Mouse (Mus musculus) liver, embryonic 14.5 days (tissue): ENCODE measurements around the gene Wipf3. TPM values are rescaled to one million over a fixed set of nuclear protein-coding genes. Genes with fewer than 3 reads are reported as not detected.

Experiments used
- ATAC-seq: fragments of 200-750 bp; cut with Nextera tagmentation; 2 replicates; pipeline ENCODE4 v1.8.0; 2017; ENCODE audit warnings: moderate number of reproducible peaks, mild to moderate bottlenecking, moderate library complexity; ENCODE audit not compliant: insufficient read depth
- DNase-seq, 3 experiments: peaks; one replicate each; pipeline ENCODE4 v3.0.0-alpha.2; 2012 to 2013; ENCODE audit warnings: low read depth in 3 of 3, low spot score in 3 of 3
- H3K27ac ChIP-seq: fragments of 300-500 bp; sonication (generic); 2 replicates; pipeline ENCODE4 v1.5.1; 2014; ENCODE audit warnings: moderate library complexity, mild to moderate bottlenecking, control low read depth, inconsistent platforms
- H3K27me3 ChIP-seq: fragments of 300-500 bp; sonication (generic); 2 replicates; pipeline ENCODE4 v1.6.1; 2014; ENCODE audit warnings: mild to moderate bottlenecking, low read length, moderate library complexity; ENCODE audit not compliant: control insufficient read depth, insufficient read depth
- H3K36me3 ChIP-seq: fragments of 300-500 bp; sonication (generic); replicated peaks from 2 replicates; pipeline ENCODE4 v1.6.1; 2014; ENCODE audit warnings: low read depth; ENCODE audit not compliant: control insufficient read depth, insufficient read depth
- H3K4me1 ChIP-seq, 2 experiments: fragments of 200-500 bp in 1 of 2; fragments of 300-500 bp in 1 of 2; sonication (generic) in 1 of 2; replicated peaks; 2 replicates each; pipeline ENCODE4 v1.6.1; 2012 to 2014; ENCODE audit warnings: antibody characterized with exemption in 1 of 2, inconsistent platforms in 1 of 2, low read length in 1 of 2; ENCODE audit not compliant: control insufficient read depth in 2 of 2, insufficient read depth in 2 of 2
- H3K4me2 ChIP-seq: fragments of 300-500 bp; sonication (generic); 2 replicates; pipeline ENCODE4 v1.6.1; 2014; ENCODE audit warnings: low read depth, mild to moderate bottlenecking, control low read depth, moderate library complexity
- H3K4me3 ChIP-seq, 2 experiments: fragments of 200-500 bp in 1 of 2; fragments of 300-500 bp in 1 of 2; sonication (generic) in 1 of 2; 2 replicates each; pipeline ENCODE4 v1.5.1; 2012 to 2014; ENCODE audit warnings: low read depth in 2 of 2, low read length in 2 of 2, mild to moderate bottlenecking in 2 of 2, control low read depth in 1 of 2, inconsistent platforms in 1 of 2, moderate library complexity in 1 of 2; ENCODE audit not compliant: insufficient read depth in 1 of 2
- H3K9ac ChIP-seq: fragments of 300-500 bp; sonication (generic); replicated peaks from 2 replicates; pipeline ENCODE4 v1.6.1; 2014; ENCODE audit warnings: mild to moderate bottlenecking, control low read depth, moderate library complexity
- H3K9me3 ChIP-seq: fragments of 300-500 bp; sonication (generic); 2 replicates; pipeline ENCODE4 v1.6.1; 2016; ENCODE audit warnings: low read length, mixed read lengths; ENCODE audit not compliant: control insufficient read depth
- CTCF ChIP-seq: IDR thresholded peaks from 2 replicates; pipeline ENCODE4 v1.5.1; 2016; ENCODE audit warnings: antibody characterized with exemption, low read depth, control low read depth
- EP300 ChIP-seq: IDR thresholded peaks from 2 replicates; pipeline ENCODE4 v1.6.1; 2016; ENCODE audit warnings: antibody characterized with exemption, low read depth
- WGBS: fragments of 180-500 bp; shearing (Covaris S2); extraction: QIAGEN DNeasy Blood & Tissue Kit; methylation state at CpG from one replicate; pipeline ENCODE4 v1.1.7; 2014; ENCODE audit not compliant: insufficient replicate concordance; 5-methylcytosine and 5-hydroxymethylcytosine counted together
- polyA plus RNA-seq, 2 experiments: library from polyadenylated mRNA; depleted of rRNA in 1 of 2; stranded (reverse) in 1 of 2; unstranded in 1 of 2; fragments of >200 nt; fragmentation: Nextera tagmentation in 1 of 2; extraction: Ambion mirVana in 1 of 2; gene quantifications; 2 replicates each; pipeline versions ENCODE4 v1.2.1 to v1.2.3; 2012 to 2014

Gene Wipf3
- polyA plus RNA-seq, 2 experiments = 0.09 to 0.19 TPM

DNA sequence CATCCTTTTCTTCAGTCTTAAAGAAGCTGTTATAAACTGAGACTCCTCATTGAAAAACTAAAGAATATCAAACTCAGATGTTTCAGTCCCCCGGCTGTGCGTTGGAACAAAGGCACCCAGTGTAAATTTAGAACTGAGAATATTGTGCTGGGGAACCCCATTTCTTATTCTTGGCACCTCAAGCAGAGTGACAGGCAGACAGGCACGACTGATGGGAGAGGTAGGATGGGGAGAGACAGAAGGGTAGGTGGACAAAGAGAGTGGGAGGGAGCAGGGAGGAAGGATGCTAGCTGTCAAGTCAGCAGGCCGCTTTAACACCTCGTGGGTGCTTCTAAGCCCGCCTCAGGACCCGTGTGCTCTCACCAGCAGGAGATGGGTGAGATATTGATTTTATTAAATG lies 113.4 kb downstream of the Wipf3 start:
- ATAC-seq (no peak), DNase-seq (no peak)
- Histone ChIP-seq H3K27ac (no peak overlapping the region), H3K4me2 (no peak overlapping the region), H3K4me1 (no peaks in the 10 kb centered on the region), H3K9me3 (no peaks in the 10 kb centered on the region), H3K4me3 (no peak overlapping the region), H3K9ac (no peak overlapping the region), H3K27me3 (no peaks in the 10 kb centered on the region), H3K36me3 (no peaks in the 10 kb centered on the region)
- TF ChIP-seq CTCF = no peak
- no peak for TF ChIP-seq EP300
- 70% methylated on average over 7 of the region's 7 CpGs for WGBS

DNA sequence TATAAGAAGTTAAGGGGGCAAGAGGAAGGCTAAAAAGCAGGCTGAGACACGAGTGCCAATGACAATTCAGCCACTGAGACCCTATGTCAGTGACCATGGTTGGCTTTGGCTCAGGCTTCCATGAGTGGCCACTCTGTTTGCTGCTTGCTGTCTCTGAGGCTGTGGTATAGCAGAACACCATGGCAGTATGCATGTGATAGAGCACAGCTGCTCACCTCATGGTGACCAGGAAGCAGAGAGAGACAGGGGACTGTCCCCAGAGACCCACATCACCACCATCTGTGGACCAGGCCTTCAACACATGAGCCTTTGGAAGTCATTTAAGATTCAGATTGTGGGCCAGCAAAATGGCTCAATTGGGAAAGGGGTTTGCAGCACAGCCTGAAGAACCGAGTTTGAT lies 114.2 kb downstream of the Wipf3 start:
- DNase-seq = no peak
- Histone ChIP-seq H3K9me3 (no peaks in the 10 kb centered on the region), H3K4me1 (no peaks in the 10 kb centered on the region), H3K27ac (no peak overlapping the region), H3K27me3 (no peaks in the 10 kb centered on the region), H3K4me2 (no peak overlapping the region), H3K4me3 (no peak overlapping the region), H3K36me3 (no peaks in the 10 kb centered on the region), H3K9ac (no peak overlapping the region)
- no peak for ATAC-seq
- TF ChIP-seq CTCF = no peak
- TF ChIP-seq EP300 = no peak
- WGBS = 55% methylated on average over 2 of the region's 2 CpGs

DNA sequence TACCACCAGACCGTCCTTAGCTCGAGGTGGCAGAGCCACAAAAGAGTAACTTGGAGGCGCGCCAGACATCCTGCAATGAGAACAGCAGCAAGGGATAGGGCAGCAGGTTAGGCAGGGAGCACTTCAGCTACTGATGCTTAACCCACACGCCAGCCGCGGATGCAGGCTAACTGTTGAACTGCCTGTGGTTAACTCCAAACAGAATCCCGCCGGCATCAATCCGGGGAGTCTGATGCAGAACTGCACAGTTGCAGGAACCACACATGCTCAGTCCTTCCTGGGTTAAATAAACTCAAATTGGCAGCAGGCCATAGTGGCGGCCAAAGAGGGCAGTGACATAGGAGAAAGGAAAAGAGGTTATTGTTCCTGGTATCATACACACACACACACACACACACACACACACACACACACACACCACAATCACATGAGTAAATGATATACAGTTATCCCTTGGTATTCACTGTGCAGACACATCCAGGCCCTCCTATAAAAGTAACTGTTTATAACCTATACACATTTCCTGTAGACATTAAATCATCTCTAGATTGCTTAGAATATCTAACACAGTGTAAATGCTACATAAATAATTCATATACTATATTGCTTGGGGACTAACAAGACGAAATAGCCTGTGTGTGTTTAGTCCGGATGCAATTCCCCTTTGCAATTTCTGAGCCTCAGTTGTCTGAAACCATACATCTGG lies 119.1 kb downstream of the Wipf3 start:
- no peak overlapping the region for H3K4me3 ChIP-seq
- TF ChIP-seq EP300 (no peak), CTCF (no peak)
- WGBS = 65% methylated on average over 13 of the region's 13 CpGs
- H3K9me3 ChIP-seq = no peaks in the 10 kb centered on the region
- H3K4me2 ChIP-seq = no peak overlapping the region
- H3K27ac ChIP-seq = no peak overlapping the region
- ATAC-seq (no peak), DNase-seq (no peak)
- H3K9ac ChIP-seq = no peak overlapping the region
- H3K36me3 ChIP-seq = no peaks in the 10 kb centered on the region
- no peaks in the 10 kb centered on the region for H3K27me3 ChIP-seq
- H3K4me1 ChIP-seq = no peaks in the 10 kb centered on the region

DNA sequence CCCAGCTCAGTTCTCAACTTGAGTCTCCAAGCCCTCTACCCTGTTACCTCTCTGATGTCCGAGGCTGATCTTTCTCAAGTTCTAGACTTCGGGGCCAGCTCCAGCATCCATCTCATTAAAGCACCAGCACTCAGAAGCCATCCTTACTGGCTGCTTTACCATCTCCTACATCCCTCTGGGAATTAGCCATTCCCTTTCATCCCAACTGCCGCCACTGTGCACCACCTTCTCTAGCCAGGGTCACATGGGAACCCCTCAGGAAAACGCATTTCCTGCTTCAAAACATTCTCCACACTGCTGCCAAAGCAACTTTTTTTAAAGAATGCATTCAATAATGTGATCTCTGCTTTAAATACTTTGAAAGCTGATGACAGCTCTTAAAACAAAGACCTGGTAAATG lies 119.9 kb downstream of the Wipf3 start:
- TF ChIP-seq CTCF (no peak), EP300 (no peak)
- no peaks in the 10 kb centered on the region for H3K27me3 ChIP-seq
- WGBS = 48% methylated on average over 4 of the region's 4 CpGs
- ATAC-seq (no peak), DNase-seq (no peak)
- H3K27ac ChIP-seq = no peak overlapping the region
- H3K4me3 ChIP-seq = no peak overlapping the region
- no peaks in the 10 kb centered on the region for H3K4me1 ChIP-seq
- H3K9me3 ChIP-seq = no peaks in the 10 kb centered on the region
- H3K36me3 ChIP-seq = no peaks in the 10 kb centered on the region
- H3K4me2 ChIP-seq = no peak overlapping the region
- no peak overlapping the region for H3K9ac ChIP-seq

DNA sequence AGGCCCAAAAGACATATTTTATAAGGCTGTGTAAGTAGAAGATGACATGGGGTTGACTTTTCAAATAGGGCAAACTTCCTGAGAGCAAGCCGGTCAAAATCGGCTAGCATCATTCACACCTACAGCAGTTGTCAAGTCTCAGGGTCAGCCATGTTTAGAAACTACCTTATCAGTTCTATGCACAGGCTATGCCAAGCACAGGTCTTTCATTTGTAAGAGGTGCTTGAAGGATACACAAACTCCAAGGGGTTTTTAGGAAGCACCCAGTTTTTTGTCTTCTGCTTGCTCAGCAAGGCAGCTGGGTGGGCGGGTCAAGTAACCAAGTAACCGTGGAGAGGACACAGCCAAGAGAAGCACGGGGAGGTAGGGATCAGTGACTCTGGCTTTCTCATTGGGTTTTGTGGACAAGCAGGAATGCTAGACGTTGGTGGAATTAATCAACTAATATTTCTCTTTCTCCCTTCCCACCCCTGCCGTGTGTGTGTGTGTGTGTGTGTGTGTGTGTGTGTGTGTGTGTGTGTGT lies 121.5 kb downstream of the Wipf3 start:
- Histone ChIP-seq H3K4me2 (no peak overlapping the region), H3K9ac (no peak overlapping the region), H3K36me3 (no peaks in the 10 kb centered on the region), H3K4me3 (no peak overlapping the region), H3K9me3 (no peaks in the 10 kb centered on the region), H3K27ac (no peak overlapping the region), H3K4me1 (no peaks in the 10 kb centered on the region), H3K27me3 (no peaks in the 10 kb centered on the region)
- no peak for ATAC-seq
- TF ChIP-seq EP300 = no peak
- no peak for TF ChIP-seq CTCF
- no peak for DNase-seq
- 70% methylated on average over 6 of the region's 7 CpGs for WGBS
